Mouse (Mus musculus) kidney, postnatal 25 days (tissue): ENCODE data around the gene Mboat1.
A peak's percentile ranks its signal among the peaks of the same experiment; 100 is the strongest.

Experiments used
- DNase-seq, 2 experiments: peaks; one replicate each; pipeline ENCODE4 v3.0.0; 2021; ENCODE audit warnings: mixed read lengths in 2 of 2

The Mboat1 gene

GRCm38 (mm10) chr13:30186456-30186855, 50.2 kb downstream of the Mboat1 start:
- no peak for DNase-seq

- no peak for DNase-seq
Observed at GRCm38 (mm10) chr13:30192031-30192716, 55.9 kb downstream of the Mboat1 start.

DNA sequence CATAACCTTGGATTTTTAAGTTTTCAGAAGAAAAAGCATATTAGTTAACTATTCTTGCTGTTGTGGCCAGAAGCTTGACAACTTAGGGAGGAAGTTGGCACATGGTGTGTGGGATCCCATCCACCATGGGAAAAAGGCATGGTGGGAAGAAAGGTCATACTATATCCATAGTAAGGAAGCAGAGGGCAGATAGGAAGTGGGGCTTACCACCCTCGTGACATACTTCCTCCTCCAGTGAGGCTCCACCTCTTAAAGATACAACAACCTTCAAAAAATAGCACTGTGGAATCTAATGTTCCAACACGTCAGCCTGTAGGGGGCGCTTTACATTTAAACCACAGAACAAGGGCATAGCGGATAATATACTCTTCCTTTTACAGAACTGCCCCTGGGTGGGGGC, 57.1 kb downstream of the Mboat1 start:
- DNase-seq, result no peak

- DNase-seq, result no peak
Observed at GRCm38 (mm10) chr13:30194834-30195233, 58.5 kb downstream of the Mboat1 start.

DNA sequence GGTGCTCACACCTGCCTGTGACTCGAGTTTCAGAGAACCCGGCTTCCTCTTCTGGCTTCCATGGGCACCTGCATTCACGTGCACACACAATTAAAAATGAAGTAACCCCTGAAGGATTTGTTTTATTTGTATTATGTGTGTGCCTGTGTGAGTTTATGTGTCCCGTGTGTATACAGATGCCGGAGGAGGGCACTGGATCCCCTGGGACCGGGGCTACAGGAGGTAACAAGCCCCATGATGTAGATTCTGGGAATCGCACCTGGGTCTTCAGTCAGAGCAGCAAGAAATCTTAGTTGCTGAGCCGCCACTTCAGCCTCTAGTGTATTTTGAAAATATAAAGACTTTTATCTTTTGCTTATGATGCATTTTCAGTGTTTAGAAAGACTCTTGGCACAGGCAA, 60.4 kb downstream of the Mboat1 start:
- no peak for DNase-seq

DNA sequence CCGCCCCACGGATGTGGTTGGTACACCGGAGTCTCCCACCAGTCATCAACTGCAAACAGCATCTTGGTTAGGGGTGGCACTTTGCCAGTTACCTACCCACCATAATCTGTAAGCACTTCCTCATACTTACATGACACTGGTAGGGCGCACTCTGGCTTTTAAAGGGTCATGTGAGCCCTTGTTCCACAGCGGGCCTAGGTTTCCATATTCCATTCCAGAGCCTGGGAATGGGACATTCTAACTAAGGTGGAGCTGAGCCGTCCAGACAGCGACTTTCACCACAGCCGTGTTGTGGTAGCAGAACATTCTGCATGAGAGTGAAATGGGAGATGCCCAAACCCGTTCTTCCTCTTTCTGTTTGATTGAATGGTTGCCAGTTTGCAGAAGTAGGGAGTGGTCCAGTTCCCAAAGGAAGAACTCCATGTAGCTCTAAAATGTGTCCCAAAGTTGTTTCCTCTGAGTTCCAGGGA, 61.8 kb downstream of the Mboat1 start:
- DNase-seq, result no peak

GRCm38 (mm10) chr13:30199821-30200220, 63.5 kb downstream of the Mboat1 start:
- no peak for DNase-seq

- no peak for DNase-seq
Observed at GRCm38 (mm10) chr13:30200737-30201136, 64.4 kb downstream of the Mboat1 start.

DNA sequence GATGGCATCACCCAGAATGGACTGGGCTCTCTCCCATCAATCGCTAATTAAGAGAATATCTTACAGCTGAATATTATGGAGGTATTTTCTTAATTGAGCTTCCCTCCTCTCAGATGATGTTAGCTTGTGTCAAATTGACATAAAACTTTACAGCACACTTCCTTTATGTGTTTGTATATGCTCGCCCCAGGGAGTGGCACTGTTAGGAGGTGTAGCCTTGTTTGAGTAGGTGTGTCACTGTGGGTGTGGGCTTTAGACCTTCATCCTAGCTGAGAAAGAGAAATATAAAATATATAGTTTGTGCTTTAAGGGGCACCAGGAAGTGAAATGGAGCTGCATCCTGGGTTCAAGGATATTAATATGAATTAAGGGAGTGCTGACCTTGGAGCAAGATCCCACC, 66.7 kb downstream of the Mboat1 start:
- no peak for DNase-seq

DNA sequence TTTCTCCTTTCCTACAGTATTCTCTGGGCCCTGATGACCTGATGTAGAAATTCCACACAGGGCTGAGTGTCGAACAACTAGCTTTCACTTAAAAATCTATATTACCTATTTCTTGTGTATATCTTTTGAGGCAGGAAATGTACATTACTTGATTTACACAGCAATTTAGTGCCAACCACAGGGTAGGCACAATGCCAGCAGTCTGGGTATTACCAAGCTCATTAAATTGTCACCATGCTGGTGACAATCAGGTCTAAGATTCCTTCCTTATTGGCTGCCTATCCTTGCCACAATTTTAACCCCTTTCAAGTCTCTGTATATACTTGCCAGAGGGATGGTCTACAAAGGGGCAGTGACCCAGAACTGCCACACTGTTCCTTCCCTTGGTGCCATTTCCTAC, 71.9 kb downstream of the Mboat1 start:
- DNase-seq, result no peak

DNA sequence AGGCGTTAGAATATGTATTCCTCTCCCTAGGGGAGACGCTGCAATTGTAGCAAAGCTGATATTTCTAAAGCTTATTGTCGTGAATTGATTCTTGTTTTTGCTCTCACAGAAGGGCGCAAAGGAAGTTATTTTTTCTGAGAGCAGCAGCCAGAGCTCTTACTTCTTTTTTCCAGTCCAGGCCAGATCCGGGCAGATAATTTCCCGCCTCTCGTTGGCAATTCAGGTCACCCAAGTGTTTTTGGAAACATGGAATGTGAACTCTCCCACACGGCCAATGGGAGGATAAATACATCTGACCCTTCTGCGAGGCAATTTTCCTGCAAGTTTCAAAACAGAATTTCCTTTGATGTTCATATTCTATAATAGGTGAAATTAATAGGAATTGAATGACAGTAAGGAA, 77.0 kb downstream of the Mboat1 start:
- DNase-seq, result peak; percentile 42 to 59

GRCm38 (mm10) chr13:30217588-30218371, 81.5 kb downstream of the Mboat1 start:
- DNase-seq, result no peak

GRCm38 (mm10) chr13:30219597-30219996, 83.3 kb downstream of the Mboat1 start:
- DNase-seq, result no peak

DNA sequence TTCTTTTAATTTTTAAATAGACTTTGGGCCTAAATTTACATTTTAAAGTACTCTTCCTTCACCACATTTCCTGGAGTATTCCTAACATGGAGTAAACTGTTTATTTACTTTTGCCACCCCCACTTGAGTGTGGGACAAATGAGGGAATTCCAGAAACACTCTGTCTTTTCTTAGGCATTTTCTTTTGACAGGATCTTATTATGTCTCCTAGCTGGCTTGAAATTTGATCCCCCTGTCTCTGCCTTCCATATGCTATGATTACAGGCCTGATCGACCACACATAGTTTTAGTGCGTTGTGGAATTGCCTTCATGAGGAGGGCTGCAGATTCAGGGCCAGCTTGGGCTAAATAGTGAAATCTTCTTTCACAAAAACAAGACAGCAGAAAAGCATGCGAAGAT, 85.0 kb downstream of the Mboat1 start:
- DNase-seq, result no peak

GRCm38 (mm10) chr13:30224114-30224513, 87.8 kb downstream of the Mboat1 start:
- no peak for DNase-seq

GRCm38 (mm10) chr13:30224659-30225058, 88.4 kb downstream of the Mboat1 start:
- no peak for DNase-seq

DNA sequence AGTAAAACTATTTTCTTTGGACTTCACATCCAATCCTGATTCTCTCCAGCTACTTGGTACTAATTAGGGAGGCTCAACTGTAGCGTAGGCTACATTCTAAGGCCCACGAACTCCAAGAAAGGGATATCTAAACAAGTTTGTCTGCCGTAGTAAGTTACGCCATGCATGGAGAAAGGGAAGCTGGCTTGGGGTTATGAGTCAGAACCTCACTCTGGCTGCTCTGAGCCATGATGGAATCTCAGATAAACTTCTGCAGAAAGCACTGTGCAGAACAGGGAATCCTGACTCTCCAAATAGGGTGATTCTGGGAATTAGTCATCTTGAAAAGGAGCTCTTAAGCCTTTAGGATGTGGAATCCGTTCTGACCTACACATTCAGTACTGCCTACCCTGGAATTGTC, 92.5 kb downstream of the Mboat1 start:
- DNase-seq, result no peak

- DNase-seq, result no peak
Observed at GRCm38 (mm10) chr13:30229625-30230139, 93.4 kb downstream of the Mboat1 start.

DNA sequence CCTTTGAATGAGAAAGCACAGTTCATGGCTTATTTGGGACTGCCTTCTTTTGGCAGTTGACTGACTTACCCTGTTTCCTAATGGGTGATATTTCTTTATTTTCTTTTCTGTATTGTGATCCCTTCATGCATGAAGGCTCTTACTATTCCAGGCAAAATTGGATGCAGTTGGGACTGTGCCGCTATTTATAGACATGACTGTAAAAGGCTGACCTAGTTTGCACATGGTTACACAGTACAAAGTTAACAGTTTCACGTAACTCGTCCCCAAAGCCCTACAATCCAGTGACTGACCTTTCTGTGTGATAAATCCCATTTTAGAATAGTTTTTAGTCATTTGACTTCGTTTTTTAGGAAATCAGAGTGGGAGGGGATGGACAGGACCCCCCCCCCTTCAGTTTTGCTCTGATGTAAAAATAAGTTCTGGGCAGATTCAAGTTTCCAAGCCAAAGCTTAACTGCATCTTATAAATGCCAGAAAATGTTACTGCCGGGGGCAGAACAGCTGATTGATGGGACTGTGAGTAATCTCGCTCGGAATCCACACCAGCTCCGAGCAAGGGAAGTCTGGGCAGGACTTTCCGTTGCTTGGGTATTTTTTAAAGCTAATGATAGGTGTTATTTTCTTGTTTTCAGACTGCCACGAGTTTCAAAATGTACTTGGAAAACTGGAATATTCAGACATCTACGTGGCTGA, 98.9 kb downstream of the Mboat1 start:
- DNase-seq, result peak in 1 of 2 experiments; percentile 30

DNA sequence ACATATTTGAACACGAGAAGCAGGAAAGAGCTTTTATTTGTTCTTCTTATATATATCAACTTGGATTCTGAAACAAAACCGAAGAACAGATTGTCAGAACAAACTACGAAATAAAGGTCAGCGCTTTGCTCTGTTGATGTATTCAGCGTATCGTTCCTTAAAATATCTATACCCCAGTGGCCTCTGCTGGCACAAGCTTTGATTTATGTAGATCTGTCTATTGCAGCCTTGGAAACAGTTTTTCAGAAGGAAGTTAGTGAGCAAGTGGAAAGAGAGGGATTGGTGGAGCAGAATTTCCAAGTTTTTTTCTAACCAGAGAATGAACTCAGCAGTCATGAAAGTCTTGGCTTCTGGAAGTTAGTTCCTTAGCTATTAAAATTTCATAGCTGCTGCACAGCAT, 103.1 kb downstream of the Mboat1 start:
- DNase-seq, result no peak

DNA sequence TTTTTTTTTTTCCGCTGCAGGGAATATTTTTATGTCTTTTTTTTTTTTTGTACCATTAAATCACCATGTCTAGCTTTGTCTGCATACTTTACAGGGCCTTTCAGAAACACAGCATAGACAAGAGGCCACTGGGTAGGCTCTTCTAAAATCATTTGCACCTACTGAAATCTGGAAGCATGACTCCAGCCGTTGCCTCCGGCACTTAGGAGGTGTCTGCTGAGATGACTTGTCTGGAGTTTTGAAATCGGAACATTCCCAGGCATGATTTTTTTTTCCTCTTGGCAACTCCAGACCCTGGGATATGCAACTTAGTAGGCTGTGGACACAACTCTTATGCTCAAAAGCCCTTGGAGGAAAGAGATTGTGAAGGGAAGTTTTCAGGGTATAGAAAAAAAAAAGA, 109.3 kb downstream of the Mboat1 start:
- no peak for DNase-seq

GRCm38 (mm10) chr13:30250341-30250905, 114.1 kb downstream of the Mboat1 start:
- peak in 1 of 2 experiments; percentile 72 for DNase-seq

- no peak for DNase-seq
Observed at GRCm38 (mm10) chr13:30251431-30251830, 115.1 kb downstream of the Mboat1 start.
